Mouse (Mus musculus) G1E (cell line): ENCODE measurements around the gene AI467606.

ENCODE experiments used
- CTCF ChIP-seq: IDR thresholded peaks from 2 replicates; pipeline ENCODE4 v1.5.1; 2012; ENCODE audit warnings: low read depth, low read length, inconsistent platforms, mixed read lengths
- GATA1 ChIP-seq: IDR thresholded peaks from 2 replicates; pipeline ENCODE4 v1.6.1; 2012; ENCODE audit warnings: borderline replicate concordance, low read length, inconsistent platforms, mixed read lengths
- POLR2AphosphoS5 ChIP-seq: IDR thresholded peaks from 2 replicates; pipeline ENCODE4 v1.6.1; 2012; ENCODE audit warnings: low read depth, low read length, inconsistent platforms; ENCODE audit not compliant: insufficient replicate concordance
- TAL1 ChIP-seq: conservative IDR thresholded peaks from 2 replicates; pipeline ENCODE4 v1.6.1; 2012; ENCODE audit warnings: low read depth, low read length, inconsistent platforms, mixed read lengths

DNA sequence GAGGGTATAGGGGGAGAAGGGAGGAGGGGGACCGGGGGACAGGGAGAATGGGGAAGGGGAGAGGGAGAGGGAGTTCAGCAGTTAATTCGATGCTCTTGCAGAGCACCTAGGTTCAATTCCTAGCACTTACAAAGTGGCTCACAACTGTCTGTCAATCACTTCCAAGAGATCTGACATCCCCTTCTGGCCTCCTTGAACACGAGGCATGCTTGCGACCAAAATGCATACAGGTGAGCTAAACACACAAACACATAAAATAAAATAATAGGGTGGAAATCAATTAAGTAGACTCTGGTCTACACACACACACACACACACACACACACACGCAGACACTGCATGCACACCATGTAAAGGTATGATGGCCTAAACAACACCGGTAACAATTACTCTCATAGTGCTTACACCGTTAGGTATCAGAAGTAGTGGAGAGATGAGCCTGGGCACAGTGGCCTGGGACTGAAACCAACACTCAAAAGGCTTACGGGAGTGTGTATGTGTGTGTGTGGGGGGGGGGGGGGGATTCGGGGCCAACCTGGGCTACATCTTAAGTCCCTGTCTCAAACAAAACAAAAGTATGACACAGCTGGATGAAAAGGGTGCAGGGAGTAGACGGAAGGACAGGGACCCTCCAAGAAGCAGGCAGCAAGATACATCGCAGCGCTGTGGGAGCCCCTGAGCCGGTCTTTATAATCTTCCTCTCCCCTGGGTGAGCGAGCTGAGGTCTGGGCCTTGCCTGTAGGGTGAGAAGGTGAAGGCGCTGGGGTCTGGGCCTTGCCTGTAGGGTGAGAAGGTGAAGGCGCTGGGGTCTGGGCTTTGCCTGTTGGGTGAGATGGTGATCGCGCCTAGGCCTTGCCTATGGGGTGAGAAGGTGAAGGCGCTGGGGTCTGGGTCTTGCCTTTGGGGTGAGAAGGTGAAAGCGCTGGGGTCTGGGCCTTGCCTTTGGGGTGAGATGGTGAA is 725 bp upstream of the AI467606 start:
- TF ChIP-seq CTCF (no peak), GATA1 (no peak), POLR2AphosphoS5 (no peak), TAL1 (no peak)
